Comparison of ENCODE assay signal across 20 mouse cellular contexts in the genomic region with DNA sequence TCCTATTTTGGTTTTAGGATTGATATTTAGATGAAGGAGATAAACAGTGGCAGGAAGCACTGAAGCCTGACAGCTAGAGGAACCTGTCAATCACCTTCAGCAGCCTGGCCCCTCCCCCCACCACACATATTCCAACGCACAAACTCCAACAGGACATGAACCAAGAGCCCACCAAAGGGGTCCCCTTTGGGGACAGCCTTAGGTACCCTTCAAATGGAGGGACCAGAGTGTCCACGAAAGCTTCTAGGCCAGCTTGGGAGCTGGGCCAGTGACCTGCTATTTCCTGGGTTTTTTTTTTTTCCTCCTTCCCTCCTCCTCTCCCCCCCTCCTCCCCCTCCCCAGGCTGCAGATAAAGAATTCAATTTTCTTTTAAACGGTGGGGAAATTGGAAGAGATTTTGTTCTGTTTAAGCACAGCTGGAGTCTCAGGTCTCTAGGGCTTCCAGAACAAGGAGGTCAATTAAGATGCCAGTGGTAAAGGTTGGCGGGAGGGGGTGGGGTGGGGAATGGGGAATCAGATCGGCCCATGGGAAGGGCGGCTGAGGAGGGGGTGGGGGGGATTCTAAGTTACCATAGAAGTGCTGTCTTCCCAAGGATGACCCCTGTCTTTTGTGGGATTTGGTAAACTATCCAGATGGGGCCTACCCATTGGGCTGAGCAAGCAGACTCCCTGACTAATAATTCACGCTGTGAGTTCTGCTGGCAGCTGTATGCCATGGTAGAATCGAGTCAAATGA. TPM values are rescaled to one million over a fixed set of nuclear protein-coding genes. Genes with fewer than 3 reads are reported as not detected.
DNase-seq lines count a peak whose midpoint lies in the region; ATAC-seq and TF ChIP-seq lines count a peak whose summit lies in the region.
"Had no signal": no experiment of that assay in that cellular context is flagged by ENCODE, and none has a peak within 500 bp of the region (broad histone marks: within the 10 kb centered on the region; RNA-seq: fewer than 3 reads in every experiment).

No protein-coding gene starts in this region.

- TF ChIP-seq CTCF in heart, adult 2 months (IDR thresholded peaks at IDR 0.05), result no peak

- H3K4me3 ChIP-seq in hindbrain, embryonic 12.5 days, result no peak overlapping the region
- no peak overlapping the region for H3K4me3 ChIP-seq in midbrain, embryonic 12.5 days
- no peak overlapping the region for H3K4me3 ChIP-seq in heart, adult 2 months
- H3K4me3 ChIP-seq: heart, embryonic 13.5 days had no signal

- H3K9ac ChIP-seq in hindbrain, embryonic 12.5 days, result no peak overlapping the region
- H3K9ac ChIP-seq in midbrain, embryonic 12.5 days (replicated peaks), result no peak overlapping the region
- H3K9ac ChIP-seq in heart, adult 2 months (ENCODE audit: low read depth, low read length), result no peak overlapping the region
- H3K9ac ChIP-seq: heart, embryonic 13.5 days; liver, postnatal 0 days had no signal

- TF ChIP-seq EP300 in heart, adult 2 months (IDR thresholded peaks at IDR 0.05; ENCODE audit: insufficient read depth, low read depth, low read length), result no peak

- no peaks in the 10 kb centered on the region for H3K9me3 ChIP-seq in hindbrain, embryonic 12.5 days (replicated peaks)
- no peaks in the 10 kb centered on the region; the same call in 1 of the 2 replicates for H3K9me3 ChIP-seq in midbrain, embryonic 12.5 days

- intact Hi-C loops in heart, adult 2 months (cut with DNase I), result no loop called here

- ATAC-seq in hindbrain, embryonic 12.5 days (ENCODE audit: low FRiP score), result peak; percentile 58
- peak; percentile 65; the same call in 1 of the 2 replicates for ATAC-seq in midbrain, embryonic 12.5 days (ENCODE audit: low FRiP score, low read depth)
- ATAC-seq: forebrain, embryonic 14.5 days; intestine, embryonic 16.5 days; liver, postnatal 0 days had no signal

- H3K79me2 ChIP-seq in heart, adult 2 months (replicated peaks; ENCODE audit: control insufficient read depth, insufficient read depth, low read length), result no peaks in the 10 kb centered on the region

- H3K27ac ChIP-seq in hindbrain, embryonic 12.5 days, result peak overlapping the region; percentile 8
- H3K27ac ChIP-seq in midbrain, embryonic 12.5 days (replicated peaks), result peak overlapping the region; percentile 46
- no peak overlapping the region for H3K27ac ChIP-seq in heart, adult 2 months
- H3K27ac ChIP-seq: heart, embryonic 13.5 days had no signal

- no peaks in the 10 kb centered on the region for H3K27me3 ChIP-seq in hindbrain, embryonic 12.5 days
- peaks cover 26% of the 10 kb centered on the region for H3K27me3 ChIP-seq in midbrain, embryonic 12.5 days
- H3K27me3 ChIP-seq in heart, adult 2 months (ENCODE audit: control insufficient read depth, insufficient read depth, low read length), result no peaks in the 10 kb centered on the region
- H3K27me3 ChIP-seq: heart, embryonic 13.5 days had no signal

- peaks cover 10% of the 10 kb centered on the region for H3K4me1 ChIP-seq in hindbrain, embryonic 12.5 days
- H3K4me1 ChIP-seq in midbrain, embryonic 12.5 days, result peaks cover 7% of the 10 kb centered on the region
- H3K4me1 ChIP-seq in heart, adult 2 months (ENCODE audit: control insufficient read depth, insufficient read depth, low read length), result no peaks in the 10 kb centered on the region
- H3K4me1 ChIP-seq: heart, embryonic 13.5 days had no signal

- no peak for TF ChIP-seq POLR2A in heart, adult 2 months (IDR thresholded peaks at IDR 0.05; ENCODE audit: insufficient read depth, low read depth, low read length)

- 8% methylated on average over 8 of the region's 8 CpGs for WGBS in hindbrain, embryonic 12.5 days
- WGBS in midbrain, embryonic 12.5 days, result 6% methylated on average over 8 of the region's 8 CpGs
- 36% methylated on average over 8 of the region's 8 CpGs for WGBS in heart, adult 2 months

- H3K4me2 ChIP-seq in hindbrain, embryonic 12.5 days (replicated peaks), result no peak overlapping the region
- H3K4me2 ChIP-seq in midbrain, embryonic 12.5 days (replicated peaks), result no peak overlapping the region
- H3K4me2 ChIP-seq: heart, embryonic 13.5 days had no signal

- peak; percentile 37 for DNase-seq in embryo, embryonic 11 days
- no peak for DNase-seq in embryo, embryonic 10 days (ENCODE audit: low spot score)
- DNase-seq in ES-CJ7 (ENCODE audit: low read depth, low spot score), result peak; percentile 36
- DNase-seq in heart, adult 2 months, result no peak
- no peak for DNase-seq in adrenal gland, adult (ENCODE audit: inconsistent age in 2 of 2, low spot score in 1 of 2)
- no peak for DNase-seq in urinary bladder, adult 2 months (ENCODE audit: low spot score)
- DNase-seq: cerebellum, postnatal 14 days; heart, postnatal 36 days; liver; liver, postnatal 0 days; lung, postnatal 4 days had no signal

- H3K36me3 ChIP-seq in hindbrain, embryonic 12.5 days, result no peaks in the 10 kb centered on the region
- H3K36me3 ChIP-seq in midbrain, embryonic 12.5 days, result no peaks in the 10 kb centered on the region
- H3K36me3 ChIP-seq in heart, adult 2 months (ENCODE audit: control insufficient read depth, insufficient read depth, low read length), result no peaks in the 10 kb centered on the region
- H3K36me3 ChIP-seq: heart, embryonic 13.5 days had no signal

RNA-seq across cellular contexts. Expression of a gene that starts 57.3 kb away (rescaled TPM):
- polyA plus RNA-seq in hindbrain, embryonic 12.5 days (2016; fragmentation: Nextera tagmentation; extraction: Ambion mirVana), result 5.6 and 9.0 TPM in 2 replicates
- polyA plus RNA-seq in midbrain, embryonic 12.5 days (2016; fragmentation: Nextera tagmentation; extraction: Ambion mirVana), result 3.0 and 3.7 TPM in 2 replicates
- not detected for total RNA-seq in heart, adult 2 months (2021)
- polyA plus RNA-seq in heart, adult 2 months (2012; rRNA removed), result 0.56 and 1.9 TPM in 2 replicates
- polyA plus RNA-seq in urinary bladder, adult 2 months (2012; rRNA removed), result 0.47 and 0.66 TPM in 2 replicates
- total RNA-seq: gastrocnemius, adult 18-20 months; granulocyte monocyte progenitor cell, adult 5-6 weeks; heart, postnatal 36 days; left cerebral cortex, postnatal 36 days; monocyte, adult 5-6 weeks had no signal
- polyA plus RNA-seq: liver, postnatal 0 days had no signal

Comparison
In these comparisons a context has a peak if more than half of its experiments do, and no peak if none do; other contexts are left out.
1. DNase-seq: peak in embryo, embryonic 11 days (single experiment) and ES-CJ7 (single experiment); none in embryo, embryonic 10 days (single experiment), heart, adult 2 months (0 of 2), adrenal gland, adult (0 of 2) and urinary bladder, adult 2 months (single experiment).